Mouse (Mus musculus) adrenal gland, adult 18-20 months (tissue): ENCODE results near the gene Adgrl3. TPM values are rescaled to one million over a fixed set of nuclear protein-coding genes. Genes with fewer than 3 reads are reported as not detected.

ENCODE experiments used
- DNase-seq, 2 experiments: peaks; one replicate each; pipeline ENCODE4 v3.0.0; 2021 to 2022; ENCODE audit warnings: low spot score in 2 of 2
- total RNA-seq, 2 experiments: library from RNA; stranded (reverse); gene quantifications; 1 replicate in 1 of 2; 2 replicates in 1 of 2; pipeline ENCODE4 v1.2.3; 2021

The Adgrl3 gene
- total RNA-seq, 2 experiments from 2014 or later: 5.1 to 5.5 TPM

GRCm38 (mm10) chr5:81073875-81074274 lies 53.9 kb downstream of the Adgrl3 start:
- no peak for DNase-seq

- no peak for DNase-seq
These were observed 56.4 kb downstream of the Adgrl3 start for GRCm38 (mm10) chr5:81076377-81076776.

- no peak for DNase-seq
These were observed 57.1 kb downstream of the Adgrl3 start for GRCm38 (mm10) chr5:81077031-81077430.

DNA sequence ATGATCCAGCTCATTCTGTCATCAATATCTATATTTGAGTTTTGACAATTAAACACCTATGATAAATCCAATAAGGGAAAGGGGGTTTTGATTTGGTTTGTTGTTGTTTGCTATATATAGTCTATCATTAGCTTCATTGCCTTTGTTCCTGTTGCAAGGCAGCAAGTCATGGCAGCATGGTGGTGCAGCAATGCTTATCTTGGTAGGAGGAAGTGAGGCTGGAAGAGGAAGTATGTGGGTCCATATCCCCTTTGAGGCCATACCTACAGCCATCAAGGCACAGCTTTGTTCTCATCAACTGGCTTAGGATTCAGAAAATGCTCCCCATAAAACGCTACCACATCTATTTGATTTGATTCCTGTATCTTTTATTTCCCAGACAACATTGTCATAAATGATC lies 58.1 kb downstream of the Adgrl3 start:
- DNase-seq: no peak

DNA sequence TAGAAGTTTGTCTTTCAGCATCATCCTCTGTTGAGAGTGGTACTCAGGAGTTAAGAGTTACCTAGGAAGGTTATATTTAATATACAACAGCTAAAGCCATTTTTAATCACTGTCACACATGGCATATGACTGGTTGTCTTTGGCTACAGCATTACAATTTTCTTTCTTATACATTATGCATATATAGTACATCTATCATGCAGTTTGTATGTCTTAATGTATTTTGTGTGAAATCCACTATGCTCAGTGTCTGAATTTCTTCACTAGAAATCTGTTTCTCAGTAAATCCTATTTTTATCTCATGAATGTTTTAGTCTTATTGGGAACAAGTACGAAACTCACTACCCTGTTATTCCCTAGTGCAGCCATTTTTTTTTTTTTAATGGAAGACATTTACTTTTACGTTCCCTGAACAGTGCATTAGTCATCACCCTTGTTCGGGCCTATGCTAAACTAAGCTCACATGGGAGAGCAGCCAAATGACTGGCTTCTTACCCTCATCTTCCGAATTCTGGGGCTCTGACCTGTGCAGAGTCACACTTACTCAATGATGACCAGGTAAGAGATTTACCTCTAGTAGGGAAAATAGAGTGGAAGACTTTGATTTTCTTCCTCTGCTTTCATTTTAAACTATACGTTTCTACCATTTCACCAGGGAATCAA lies 63.9 kb downstream of the Adgrl3 start:
- no peak for DNase-seq

- no peak for DNase-seq
These were observed 65.2 kb downstream of the Adgrl3 start for GRCm38 (mm10) chr5:81085152-81085551.

GRCm38 (mm10) chr5:81088667-81089066 lies 68.7 kb downstream of the Adgrl3 start:
- no peak for DNase-seq

GRCm38 (mm10) chr5:81094618-81095017 lies 74.7 kb downstream of the Adgrl3 start:
- DNase-seq: no peak

GRCm38 (mm10) chr5:81097131-81097530 lies 77.2 kb downstream of the Adgrl3 start:
- no peak for DNase-seq

GRCm38 (mm10) chr5:81107431-81107830 lies 87.5 kb downstream of the Adgrl3 start:
- DNase-seq: no peak

- no peak for DNase-seq
These were observed 104.5 kb downstream of the Adgrl3 start for GRCm38 (mm10) chr5:81124483-81124882.

GRCm38 (mm10) chr5:81127639-81128038 lies 107.7 kb downstream of the Adgrl3 start:
- DNase-seq: no peak

- DNase-seq: no peak
These were observed 116.5 kb downstream of the Adgrl3 start for GRCm38 (mm10) chr5:81136394-81136793.

DNA sequence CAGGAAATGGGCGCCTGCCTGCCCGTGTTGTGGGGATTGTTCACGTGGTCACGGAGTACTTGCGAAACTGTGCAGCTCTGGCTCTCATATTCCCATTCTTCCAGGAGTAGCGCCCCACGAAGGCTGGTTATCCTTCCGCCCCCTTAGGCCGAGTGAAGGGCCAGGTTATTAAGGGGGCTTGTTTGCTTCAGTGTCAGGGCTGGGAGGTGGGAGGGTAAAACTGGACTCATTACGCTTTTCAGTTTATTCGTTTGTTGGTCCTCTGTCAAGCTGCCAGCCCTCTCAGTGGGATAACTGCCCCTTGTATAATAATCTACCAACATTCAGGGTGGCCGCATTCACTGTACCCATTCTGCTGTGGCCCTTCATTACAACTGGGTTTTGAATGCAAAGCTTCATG lies 135.9 kb downstream of the Adgrl3 start:
- DNase-seq: no peak

DNA sequence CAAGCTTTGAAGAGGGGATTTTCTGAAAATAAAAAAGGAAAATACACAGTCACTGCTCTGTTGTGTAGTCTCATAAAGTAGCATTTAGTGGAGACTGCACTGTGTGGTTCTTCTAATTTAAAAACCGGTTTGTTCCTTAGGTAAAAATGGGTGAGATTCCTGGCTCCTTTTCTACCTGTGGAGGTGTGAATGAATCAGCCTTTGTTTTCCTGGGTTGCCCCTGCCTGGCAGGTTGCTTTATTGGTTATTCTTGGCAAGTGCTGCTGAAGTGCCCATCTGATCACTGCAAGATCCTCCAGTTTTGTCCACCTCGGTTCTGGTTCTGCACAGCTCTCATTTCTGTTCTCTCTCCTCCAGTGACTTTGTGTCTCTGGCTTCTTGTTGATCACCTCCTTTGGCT lies 136.3 kb downstream of the Adgrl3 start:
- no peak for DNase-seq

DNA sequence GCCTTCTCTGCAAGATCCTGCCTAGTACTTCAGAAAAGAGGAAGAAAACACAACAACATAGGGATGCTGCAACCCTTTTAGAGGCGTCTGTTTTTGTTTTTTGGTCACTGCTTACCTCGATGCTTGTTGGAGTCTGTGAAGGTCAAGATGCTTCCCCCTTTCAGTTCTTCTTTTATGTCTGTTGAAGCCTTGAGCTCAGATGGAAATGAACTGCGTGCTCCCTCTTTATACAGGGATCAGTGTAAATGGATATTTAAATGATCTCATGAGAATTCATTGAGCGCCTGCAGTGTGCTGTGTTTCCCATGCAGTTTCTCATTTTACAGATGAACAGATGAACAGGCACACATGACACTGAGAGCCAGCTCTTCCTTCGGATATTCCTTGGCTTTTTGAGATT lies 136.9 kb downstream of the Adgrl3 start:
- DNase-seq: no peak

DNA sequence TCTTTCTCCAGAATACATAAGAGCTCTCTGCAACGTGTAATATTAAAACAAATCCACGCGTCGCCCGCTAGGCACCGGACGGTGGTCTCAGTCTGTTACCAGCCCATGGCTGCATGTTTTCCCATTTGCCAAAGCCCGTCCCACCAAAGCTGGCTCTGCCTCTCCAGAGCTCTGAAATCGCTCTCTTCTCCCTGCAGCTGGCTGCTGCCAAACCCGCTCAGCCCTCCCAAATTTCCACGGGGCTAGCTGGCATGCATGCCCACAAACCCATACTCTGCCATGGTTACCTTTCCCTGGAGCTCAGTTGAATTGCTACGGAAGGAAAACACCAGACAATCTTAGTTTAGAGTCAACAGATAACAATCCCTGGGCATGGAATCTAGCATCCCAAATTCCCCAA lies 139.1 kb downstream of the Adgrl3 start:
- DNase-seq: no peak

- DNase-seq: no peak
These were observed 140.5 kb downstream of the Adgrl3 start for GRCm38 (mm10) chr5:81160431-81160830.

- no peak for DNase-seq
These were observed 169.0 kb downstream of the Adgrl3 start for GRCm38 (mm10) chr5:81188871-81189485.

- no peak for DNase-seq
These were observed 180.4 kb downstream of the Adgrl3 start for GRCm38 (mm10) chr5:81200354-81200753.

GRCm38 (mm10) chr5:81201885-81202284 lies 181.9 kb downstream of the Adgrl3 start:
- no peak for DNase-seq

GRCm38 (mm10) chr5:81218500-81219057 lies 198.6 kb downstream of the Adgrl3 start:
- no peak for DNase-seq

- DNase-seq: no peak
These were observed 204.5 kb downstream of the Adgrl3 start for GRCm38 (mm10) chr5:81224465-81224864.
